Mouse (Mus musculus): ENCODE data around the gene Tctex1d1.

Tctex1d1 gene

DNA sequence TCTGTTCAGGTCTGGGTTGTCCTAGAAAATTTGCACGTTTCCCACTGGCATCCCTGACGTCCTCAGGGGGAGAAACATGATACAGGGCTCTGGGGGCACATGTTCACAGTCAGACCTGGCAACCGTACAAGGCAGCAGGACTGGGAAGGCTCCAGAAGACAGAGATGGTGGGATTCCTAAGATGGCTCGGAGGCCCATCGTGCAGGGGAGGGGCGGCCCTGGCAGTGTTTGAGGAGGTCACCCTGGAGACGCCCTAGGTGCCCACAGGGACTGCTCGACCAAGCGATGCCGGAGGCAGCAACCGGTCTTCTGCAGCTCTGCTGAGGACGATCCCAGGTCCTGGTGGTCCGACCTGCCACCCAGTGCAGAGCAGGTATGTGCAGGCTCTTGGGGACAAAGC lies at the start of gene Tctex1d1:
TSS of gene Tctex1d1 (plus strand) at position 167 of the 400 bp plus-strand sequence.
- DNase-seq (ENCODE audit: low read depth, low spot score): no peak

DNA sequence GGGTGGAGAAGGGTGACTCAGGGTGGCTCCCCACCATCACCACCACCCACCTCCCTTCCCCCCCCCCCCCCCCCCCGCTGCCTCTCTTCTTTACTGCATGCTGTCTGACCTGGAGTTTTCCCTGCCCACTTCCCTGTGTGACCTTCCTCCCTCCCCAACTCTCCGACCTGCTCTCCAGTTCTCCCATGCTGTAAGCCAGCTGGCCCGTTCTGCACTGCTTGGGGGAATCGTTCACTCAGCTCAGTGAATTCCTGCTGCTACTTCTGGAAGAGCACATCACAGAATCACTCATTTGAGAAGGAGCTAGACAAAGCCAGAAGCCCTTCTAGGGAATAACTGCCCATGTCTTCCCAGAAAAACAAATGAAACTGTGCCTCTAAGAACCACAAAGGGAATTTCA lies 48.9 kb upstream of the Tctex1d1 start:
- no peak for DNase-seq (ENCODE audit: low read depth, low spot score)

- no peak for DNase-seq (ENCODE audit: low read depth, low spot score)
Measured at GRCm38 (mm10) chr4:102930679-102931078, 47.7 kb upstream of the Tctex1d1 start.

- DNase-seq (ENCODE audit: low read depth, low spot score): no peak
Measured at GRCm38 (mm10) chr4:102940266-102940665, 38.1 kb upstream of the Tctex1d1 start.

- DNase-seq (ENCODE audit: low read depth, low spot score): no peak
Measured at GRCm38 (mm10) chr4:102940738-102941137, 37.7 kb upstream of the Tctex1d1 start.

DNA sequence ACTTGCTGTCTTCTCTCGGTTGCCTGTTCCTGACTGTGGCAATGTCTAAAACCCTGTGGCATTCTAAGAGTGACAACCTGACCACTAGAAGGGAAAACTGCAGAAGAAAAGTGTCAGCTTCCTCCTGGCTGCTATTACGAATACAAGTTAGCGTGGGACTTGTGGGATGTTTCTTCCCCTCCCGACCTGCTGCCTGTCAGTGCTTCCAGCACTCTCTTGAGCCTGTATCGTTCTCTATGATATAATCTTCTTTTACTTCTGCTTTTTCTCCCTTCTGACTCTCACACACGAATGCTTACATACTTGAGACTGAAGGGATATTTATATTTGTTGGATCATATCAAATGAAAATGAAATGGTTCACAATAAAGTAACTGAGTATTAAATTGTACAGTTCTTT lies 34.1 kb upstream of the Tctex1d1 start:
- no peak for DNase-seq (ENCODE audit: low read depth, low spot score)

GRCm38 (mm10) chr4:102952476-102952875 lies 25.9 kb upstream of the Tctex1d1 start:
- DNase-seq (ENCODE audit: low read depth, low spot score): no peak

DNA sequence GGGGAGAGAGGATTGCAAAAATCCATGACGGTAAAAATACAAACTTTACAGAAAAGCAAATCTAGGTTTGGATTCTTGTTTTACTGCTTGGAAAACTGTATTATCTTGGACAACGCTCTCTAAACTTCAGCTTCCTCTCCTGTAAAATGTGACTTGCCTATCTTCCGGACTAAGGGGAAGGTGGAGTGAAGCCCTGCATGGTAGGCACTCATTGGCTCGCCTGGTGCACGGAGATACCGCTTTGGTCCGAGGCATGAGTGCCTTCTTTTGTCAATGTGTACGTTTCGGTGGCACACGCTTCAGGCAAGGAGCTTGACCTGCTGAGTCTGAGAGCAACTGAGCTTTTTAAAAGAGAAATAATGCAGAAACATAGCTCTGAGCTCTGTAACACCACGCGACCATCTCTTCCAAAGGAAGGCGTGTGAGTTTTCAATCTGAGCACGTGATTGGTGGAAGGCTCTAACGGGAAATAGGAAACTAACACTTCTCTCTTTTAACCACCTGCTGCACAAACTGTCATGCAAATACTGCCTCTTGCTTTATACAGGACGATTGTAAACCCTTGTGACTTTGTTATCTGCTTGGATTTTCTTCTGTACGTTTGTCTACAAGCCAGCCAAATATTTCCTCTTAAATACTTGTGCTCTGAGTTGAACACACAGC lies 23.0 kb upstream of the Tctex1d1 start:
- no peak for DNase-seq (ENCODE audit: low read depth, low spot score)

- DNase-seq (ENCODE audit: low read depth, low spot score): no peak
Measured at GRCm38 (mm10) chr4:102959409-102959808, 19.0 kb upstream of the Tctex1d1 start.

DNA sequence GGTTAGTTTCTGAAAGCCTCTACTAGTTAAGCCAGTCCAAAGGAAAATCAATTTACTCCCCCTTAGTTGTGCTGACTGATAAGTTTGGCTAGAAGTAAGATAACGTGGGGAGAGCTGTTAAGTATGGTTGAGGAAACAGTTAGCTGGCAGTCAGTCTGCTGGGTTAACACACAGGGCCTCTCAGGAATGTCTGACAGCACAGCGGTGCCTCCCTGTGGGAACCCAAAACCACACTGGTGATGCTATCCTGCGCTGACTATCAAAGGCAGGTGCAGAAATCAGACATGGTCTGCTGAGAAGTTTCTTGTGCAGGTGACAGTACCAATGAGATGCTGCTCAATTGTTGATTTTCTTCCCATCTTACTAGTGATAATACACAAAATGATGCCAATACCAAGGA lies 14.2 kb upstream of the Tctex1d1 start:
- DNase-seq (ENCODE audit: low read depth, low spot score): no peak

- DNase-seq (ENCODE audit: low read depth, low spot score): no peak
Measured at GRCm38 (mm10) chr4:102967811-102968210, 10.6 kb upstream of the Tctex1d1 start.

DNA sequence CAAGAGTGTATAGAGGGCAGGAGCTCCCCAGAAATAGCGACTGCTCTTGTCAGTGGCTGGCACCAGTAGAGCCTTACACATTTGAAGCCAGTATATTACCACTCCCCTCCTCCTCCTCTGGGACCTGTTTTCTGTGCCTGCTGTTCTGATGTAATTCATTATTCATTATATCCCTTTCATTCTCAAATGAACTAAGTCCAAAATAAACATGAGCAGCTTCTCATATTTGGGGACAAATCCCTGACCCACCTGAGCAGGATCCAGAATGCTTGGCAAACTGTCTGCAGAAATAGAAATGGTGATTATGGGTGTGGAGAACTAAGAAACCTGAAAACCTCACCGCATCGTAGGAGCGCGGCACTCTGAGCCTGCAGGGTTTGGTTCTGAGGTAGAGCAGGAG lies 8.8 kb upstream of the Tctex1d1 start:
- DNase-seq (ENCODE audit: low read depth, low spot score): no peak

DNA sequence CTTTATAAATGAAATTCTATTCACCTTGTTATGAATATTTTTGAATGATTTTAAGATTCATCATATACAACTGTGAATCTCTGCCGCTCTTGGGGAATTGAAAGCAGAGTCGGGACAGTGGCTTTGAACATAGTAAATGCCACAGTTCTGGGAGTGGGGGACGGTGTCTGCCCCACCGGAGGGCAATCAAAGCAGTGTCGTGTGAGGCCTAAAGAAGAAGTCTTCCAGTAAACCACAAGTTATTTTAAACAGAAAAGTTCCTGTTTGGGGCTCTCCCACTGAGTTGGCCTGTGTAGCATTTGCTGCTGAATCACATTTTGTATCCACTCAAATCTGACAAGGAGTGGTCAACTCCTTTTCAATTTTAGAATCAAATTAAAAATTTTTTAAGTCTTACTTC lies 7.2 kb upstream of the Tctex1d1 start:
- DNase-seq (ENCODE audit: low read depth, low spot score): no peak

GRCm38 (mm10) chr4:102972071-102972470 lies 6.3 kb upstream of the Tctex1d1 start:
- no peak for DNase-seq (ENCODE audit: low read depth, low spot score)

DNA sequence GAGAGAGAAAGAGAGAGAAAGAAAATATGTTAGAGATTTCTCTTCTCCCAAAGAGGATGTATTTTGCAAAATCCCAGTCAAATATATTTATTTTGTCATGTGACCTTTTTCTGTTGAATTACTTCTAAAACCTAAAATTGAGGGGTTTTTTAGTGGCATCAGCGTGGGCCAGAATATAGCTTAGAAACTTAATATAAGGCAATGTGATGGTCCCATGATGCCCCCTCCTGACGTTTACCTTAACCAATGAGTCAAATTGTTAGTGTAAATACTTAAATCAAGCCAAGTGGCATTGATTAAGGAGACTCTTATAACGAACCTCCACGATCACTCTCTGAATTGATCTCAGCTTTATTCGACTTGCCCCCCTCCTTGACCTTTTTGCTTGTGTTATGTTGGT lies 4.2 kb upstream of the Tctex1d1 start:
- DNase-seq (ENCODE audit: low read depth, low spot score): no peak

GRCm38 (mm10) chr4:102976290-102977275 lies 1.8 kb upstream of the Tctex1d1 start:
- no peak for DNase-seq (ENCODE audit: low read depth, low spot score)

DNA sequence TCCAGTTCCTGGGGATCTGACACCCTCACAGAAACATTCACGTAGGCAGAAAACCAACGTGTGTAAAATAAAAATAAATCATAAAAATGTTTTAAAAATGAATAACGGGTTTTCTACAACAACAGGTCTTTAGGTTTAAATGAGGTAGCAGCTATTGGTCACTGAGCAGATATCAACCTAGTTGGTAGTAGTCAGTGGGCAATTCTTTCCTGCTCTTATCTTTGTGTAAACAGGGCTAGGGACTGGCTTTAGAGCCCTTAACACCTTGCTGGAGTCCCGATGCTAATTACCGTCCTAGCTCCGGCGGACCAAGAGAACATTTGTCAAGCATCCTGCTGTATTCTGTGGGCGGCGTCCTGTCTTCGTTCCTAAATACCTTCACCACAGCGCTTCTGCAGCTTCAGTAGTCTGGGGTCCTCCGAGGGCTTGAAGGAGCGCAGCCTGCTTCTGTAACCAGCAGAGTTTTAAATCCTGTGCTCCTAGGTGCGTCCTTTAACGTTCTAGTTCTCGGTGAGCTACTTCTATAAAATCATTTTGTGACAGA lies 556 bp upstream of the Tctex1d1 start:
- DNase-seq (ENCODE audit: low read depth, low spot score): no peak

DNA sequence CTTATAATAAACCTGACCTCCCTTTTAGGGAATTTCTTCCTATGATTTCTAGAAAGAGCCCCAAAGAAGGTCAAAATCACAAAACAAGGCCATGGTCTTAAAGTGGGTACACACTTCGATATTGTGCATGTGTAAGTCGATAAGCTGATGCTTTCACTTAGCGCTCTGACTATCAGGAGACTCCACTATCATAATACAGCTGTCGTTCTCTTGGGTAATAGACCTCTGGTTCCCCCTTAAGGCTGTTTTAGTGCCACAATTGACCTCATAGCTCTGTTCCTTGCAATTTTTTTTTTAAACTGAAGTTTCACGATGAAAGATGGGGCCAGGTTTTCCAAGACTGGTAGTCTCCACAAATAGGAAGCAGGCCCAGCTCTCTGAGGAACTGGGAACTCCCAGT lies 979 bp downstream of the Tctex1d1 start:
- DNase-seq (ENCODE audit: low read depth, low spot score): no peak

DNA sequence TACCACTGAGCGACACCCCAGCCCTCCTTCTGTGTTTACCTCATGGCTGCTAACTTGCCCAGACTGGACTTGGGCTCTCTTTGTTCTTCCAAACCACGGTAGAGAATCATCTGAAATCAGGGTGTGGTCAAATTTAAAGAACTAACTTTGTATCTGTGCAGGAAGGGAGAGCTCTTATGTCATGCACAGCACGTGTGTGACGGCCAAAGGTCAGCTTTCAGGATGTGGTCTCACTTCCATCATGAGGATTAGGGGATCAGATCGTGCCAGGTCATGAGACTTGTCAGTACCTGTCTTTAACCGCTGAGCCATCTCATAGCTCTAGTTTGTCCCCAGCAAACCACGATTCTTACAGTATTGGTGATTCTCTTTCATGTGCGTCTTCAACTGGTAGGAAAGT lies 3.3 kb downstream of the Tctex1d1 start:
- no peak for DNase-seq (ENCODE audit: low read depth, low spot score)

DNA sequence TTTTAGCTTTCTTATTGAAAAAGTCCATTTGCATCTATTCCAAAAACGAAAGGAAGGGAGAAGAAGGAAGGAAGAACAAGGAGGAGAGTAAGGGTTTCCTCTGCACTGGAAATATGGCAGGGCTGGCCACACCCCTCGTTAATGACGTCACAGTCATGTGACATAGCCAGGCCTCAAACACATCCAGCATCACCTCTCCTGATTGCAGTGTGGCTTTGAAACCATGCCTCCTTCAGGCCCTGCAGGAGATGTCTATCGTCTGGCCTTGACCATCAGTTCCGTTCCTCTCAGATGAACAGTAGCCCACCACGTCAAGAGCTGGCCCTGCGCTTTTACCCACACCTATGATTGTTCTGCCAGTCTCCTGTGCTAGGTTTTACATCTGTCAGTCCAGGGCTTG lies 7.8 kb downstream of the Tctex1d1 start:
- no peak for DNase-seq (ENCODE audit: low read depth, low spot score)

- no peak for DNase-seq (ENCODE audit: low read depth, low spot score)
Measured at GRCm38 (mm10) chr4:102986917-102987316, 8.5 kb downstream of the Tctex1d1 start.

DNA sequence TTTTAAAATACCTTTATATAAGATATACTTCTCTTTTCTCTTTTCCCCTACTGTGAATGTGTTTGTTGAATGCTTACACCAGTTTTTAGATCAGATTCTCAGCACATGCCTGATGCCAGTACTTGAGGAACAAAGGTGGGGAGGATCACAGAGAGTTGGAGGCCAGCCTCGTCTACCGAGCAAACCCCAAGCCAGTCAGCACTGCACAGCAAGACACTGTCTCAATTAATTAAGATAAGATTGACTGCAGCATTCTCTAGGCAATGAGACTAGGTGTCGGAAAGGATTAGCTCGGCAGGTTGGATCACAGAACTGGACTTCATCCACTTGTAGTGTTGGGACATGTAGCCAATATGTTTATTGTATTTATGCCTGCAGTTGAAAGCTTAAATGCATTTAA lies 8.9 kb downstream of the Tctex1d1 start:
- DNase-seq (ENCODE audit: low read depth, low spot score): no peak

DNA sequence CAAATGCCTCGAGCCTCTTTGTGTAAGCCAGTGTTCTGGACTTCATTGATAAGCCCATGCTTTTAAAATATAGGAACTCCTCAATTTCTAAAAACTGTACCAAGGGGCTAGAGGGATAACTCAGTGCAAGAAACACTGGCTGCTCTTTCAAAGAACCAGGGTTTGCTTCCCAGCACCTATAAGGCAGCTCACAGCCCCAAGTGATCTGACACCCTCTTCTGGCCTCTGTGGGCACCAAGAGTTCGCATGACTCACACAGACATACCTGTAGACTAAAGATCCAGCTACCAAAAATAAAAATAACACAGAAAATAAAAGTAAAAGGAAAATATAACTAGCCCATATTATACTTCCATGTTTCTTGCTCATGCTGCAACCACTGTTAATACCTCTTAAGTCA lies 9.3 kb downstream of the Tctex1d1 start:
- no peak for DNase-seq (ENCODE audit: low read depth, low spot score)

Data from WW6 (cell line).